Comparison of ENCODE assay signal across 12 mouse cellular contexts in the genomic region with DNA sequence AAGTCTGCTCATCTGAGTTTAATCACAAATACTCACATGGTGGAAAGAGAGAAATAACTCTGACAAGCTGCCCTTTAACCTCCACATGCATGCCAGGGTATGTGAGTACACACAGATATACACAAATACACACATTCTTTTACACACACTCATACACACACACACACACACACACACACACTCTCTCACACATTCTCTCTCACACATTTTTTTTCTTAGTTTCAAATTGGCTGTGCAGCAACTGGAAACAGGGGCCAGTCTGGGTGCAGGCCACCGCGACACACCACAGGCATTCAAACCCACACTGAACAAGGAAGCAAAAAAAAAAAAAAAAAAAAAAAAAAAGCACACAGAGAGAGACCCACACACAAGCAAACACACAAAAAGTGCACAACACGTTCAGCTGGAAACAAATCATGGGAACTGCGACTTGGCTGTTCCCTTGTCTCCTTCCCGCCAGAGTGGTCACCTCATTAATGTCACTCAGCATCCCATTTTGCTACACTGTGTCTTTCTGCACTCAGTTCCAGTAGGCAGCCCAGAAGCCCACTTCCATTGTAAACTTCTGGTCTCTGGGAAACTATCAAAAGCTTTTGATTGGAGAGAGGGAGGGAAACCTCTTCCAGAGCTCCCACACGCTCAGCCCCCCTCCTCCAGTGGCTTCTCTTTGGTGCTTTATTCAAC. TPM values are rescaled to one million over a fixed set of nuclear protein-coding genes. Genes with fewer than 3 reads are reported as not detected.
A peak's percentile ranks its signal among the peaks of the same experiment; 100 is the strongest.
DNase-seq lines count a peak whose midpoint lies in the region; ATAC-seq lines count a peak whose summit lies in the region.
"Had no signal": no experiment of that assay in that cellular context is flagged by ENCODE, and none has a peak within 500 bp of the region (broad histone marks: within the 10 kb centered on the region; RNA-seq: fewer than 3 reads in every experiment).

No protein-coding gene starts in this region.

- peak; percentile 27 for DNase-seq in layer of hippocampus, adult 9-11 months
- DNase-seq in layer of hippocampus, adult 9-10 months (ENCODE audit: low spot score), result no peak
- DNase-seq in embryonic facial prominence, embryonic 11.5 days (ENCODE audit: low spot score), result peak; percentile 33
- DNase-seq in neural tube, embryonic 10.5 days (ENCODE audit: extremely low spot score, low spot score), result peak; percentile 31
- DNase-seq in left cerebral cortex, adult 9 months (ENCODE audit: low spot score in 2 of 2), result no peak
- no peak for DNase-seq in cerebellum, adult 11-12 months
- DNase-seq in gastrocnemius, postnatal 25 days, result no peak
- DNase-seq: kidney, adult 2 months; right cerebral cortex, adult 18-20 months; thymus, postnatal 14 days had no signal

- 49% methylated on average over 6 of the region's 6 CpGs for WGBS in embryonic facial prominence, embryonic 11.5 days
- WGBS in hindbrain, embryonic 13.5 days, result 15% methylated on average over 6 of the region's 6 CpGs

- H3K9me3 ChIP-seq in embryonic facial prominence, embryonic 11.5 days (replicated peaks; ENCODE audit: control insufficient read depth, low read length), result no peaks in the 10 kb centered on the region
- H3K9me3 ChIP-seq in hindbrain, embryonic 13.5 days, result no peaks in the 10 kb centered on the region
- H3K9me3 ChIP-seq: megakaryocyte, embryonic 14.5 days had no signal

- no peak overlapping the region for H3K9ac ChIP-seq in embryonic facial prominence, embryonic 11.5 days (replicated peaks; ENCODE audit: low read length)
- no peak overlapping the region for H3K9ac ChIP-seq in hindbrain, embryonic 13.5 days

- no peak; the same call in 1 of the 2 replicates for ATAC-seq in embryonic facial prominence, embryonic 11.5 days (replicated peaks; ENCODE audit: insufficient number of reproducible peaks, low FRiP score, low TSS enrichment, low read depth)
- ATAC-seq in hindbrain, embryonic 13.5 days (ENCODE audit: low FRiP score), result peak; percentile 46; the same call in 1 of the 2 replicates

- no peak overlapping the region for H3K27ac ChIP-seq in embryonic facial prominence, embryonic 11.5 days (replicated peaks; ENCODE audit: low read depth, low read length)
- H3K27ac ChIP-seq in hindbrain, embryonic 13.5 days, result peak overlapping the region; percentile 82

- no peak overlapping the region for H3K4me2 ChIP-seq in embryonic facial prominence, embryonic 11.5 days (ENCODE audit: low read depth, low read length)
- H3K4me2 ChIP-seq in hindbrain, embryonic 13.5 days, result 0 out of 2 replicates have a peak overlapping the region, but pooled peaks have one; percentile 4

- no peak overlapping the region for H3K4me3 ChIP-seq in embryonic facial prominence, embryonic 11.5 days (ENCODE audit: low read depth, low read length)
- H3K4me3 ChIP-seq in hindbrain, embryonic 13.5 days, result no peak overlapping the region
- H3K4me3 ChIP-seq: megakaryocyte, embryonic 14.5 days had no signal

- H3K36me3 ChIP-seq in embryonic facial prominence, embryonic 11.5 days (replicated peaks; ENCODE audit: control insufficient read depth, insufficient read depth, low read depth, low read length), result peaks cover 16% of the 10 kb centered on the region
- H3K36me3 ChIP-seq in hindbrain, embryonic 13.5 days, result peaks cover 42% of the 10 kb centered on the region

- H3K27me3 ChIP-seq in embryonic facial prominence, embryonic 11.5 days (ENCODE audit: control insufficient read depth, insufficient read depth, low read length), result no peaks in the 10 kb centered on the region
- H3K27me3 ChIP-seq in hindbrain, embryonic 13.5 days, result no peaks in the 10 kb centered on the region
- H3K27me3 ChIP-seq: megakaryocyte, embryonic 14.5 days had no signal

- peaks cover 3% of the 10 kb centered on the region for H3K4me1 ChIP-seq in embryonic facial prominence, embryonic 11.5 days (ENCODE audit: control insufficient read depth, insufficient read depth, low read length)
- H3K4me1 ChIP-seq in hindbrain, embryonic 13.5 days (replicated peaks), result peaks cover 86% of the 10 kb centered on the region

RNA-seq across cellular contexts. Expression of a gene that starts 16.2 kb away (rescaled TPM):
- polyA plus RNA-seq in embryonic facial prominence, embryonic 11.5 days (2014; fragmentation: Nextera tagmentation; extraction: Ambion mirVana), result 13.4 and 15.0 TPM in 2 replicates
- polyA plus RNA-seq in hindbrain, embryonic 13.5 days (2015; fragmentation: Nextera tagmentation; extraction: Ambion mirVana), result 36.6 and 41.0 TPM in 2 replicates
- 100 to 1,000 TPM; 158 TPM for total RNA-seq in gastrocnemius, postnatal 25 days (2021)

Comparison
In these comparisons a context has a peak if more than half of its experiments do, and no peak if none do; other contexts are left out.
1. DNase-seq: peak in layer of hippocampus, adult 9-11 months (single experiment), embryonic facial prominence, embryonic 11.5 days (single experiment) and neural tube, embryonic 10.5 days (single experiment); none in layer of hippocampus, adult 9-10 months (single experiment), left cerebral cortex, adult 9 months (0 of 2), cerebellum, adult 11-12 months (single experiment) and gastrocnemius, postnatal 25 days (single experiment).